Mouse (Mus musculus): ENCODE results near the gene Foxf2.

DNA sequence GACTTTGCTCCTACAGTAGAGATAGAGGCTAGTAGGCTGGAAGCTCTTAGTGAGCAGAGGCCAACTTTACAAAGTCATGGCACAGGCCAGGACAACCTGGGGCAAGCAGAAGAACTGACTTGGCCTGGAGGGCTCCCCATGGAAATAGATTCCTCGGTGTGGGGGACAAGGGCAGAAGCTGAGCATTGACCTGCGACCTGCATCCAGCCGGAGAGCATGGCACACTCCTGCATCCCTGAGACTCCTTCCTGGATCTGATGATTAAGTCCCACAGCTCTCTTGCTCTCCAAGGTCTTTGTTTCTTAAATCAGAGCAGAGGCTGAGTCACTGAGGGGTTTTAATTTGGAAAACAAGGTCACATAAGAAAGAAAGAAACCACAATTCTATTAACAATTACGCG lies 15.9 kb downstream of the Foxf2 start:
- TF ChIP-seq CTCF (IDR thresholded peaks at IDR 0.05; ENCODE audit: control insufficient read depth, insufficient read depth, low read length) (no peak), POLR2A (IDR thresholded peaks at IDR 0.05; ENCODE audit: borderline replicate concordance, control insufficient read depth, low read depth, low read length) (no peak)

Measured in bone marrow, adult 2 months (tissue).